ENCODE assay signal across 8 mouse cellular contexts in the genomic region with DNA sequence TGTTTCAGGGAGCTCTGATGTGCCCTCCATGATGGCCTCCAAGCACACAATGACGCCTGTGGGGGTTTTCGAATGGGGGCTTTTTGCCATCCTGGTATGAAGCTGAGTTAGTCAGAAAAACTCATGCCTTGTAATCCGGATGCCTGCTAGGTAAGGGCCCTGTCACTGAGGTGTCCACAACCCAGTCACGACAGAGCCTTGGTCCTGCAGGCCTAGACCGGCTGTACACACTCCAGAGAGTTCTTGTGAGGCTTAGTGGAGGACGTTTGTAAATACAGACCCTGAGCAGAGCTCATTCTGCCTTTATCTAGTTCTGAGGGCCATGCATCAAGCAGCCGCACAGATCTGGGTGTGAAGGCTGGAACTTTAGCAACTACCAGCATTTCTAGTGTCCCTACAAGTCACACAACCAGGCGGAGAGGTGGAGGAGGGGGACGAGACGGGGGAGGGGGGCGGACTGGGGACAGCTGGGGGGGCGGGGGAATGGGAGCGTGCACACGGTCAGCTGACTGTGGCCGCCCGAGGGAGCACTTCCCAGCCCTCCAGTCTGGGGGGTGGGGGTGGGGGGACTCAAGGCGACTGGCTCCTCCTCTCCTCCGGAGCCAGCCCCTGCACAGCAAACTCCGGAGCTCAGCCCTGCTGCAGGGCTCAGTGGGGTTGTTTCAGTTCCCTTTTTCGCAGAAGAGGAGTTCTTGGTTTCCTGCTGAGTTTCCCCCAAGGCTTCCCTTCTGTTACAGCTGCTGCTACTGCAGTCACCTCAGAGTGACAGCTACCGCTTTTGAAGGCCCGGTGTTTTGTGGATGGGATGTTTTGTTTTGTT. TPM values are rescaled to one million over a fixed set of nuclear protein-coding genes. Genes with fewer than 3 reads are reported as not detected.
A peak's percentile ranks its signal among the peaks of the same experiment; 100 is the strongest.
DNase-seq lines count a peak whose midpoint lies in the region; ATAC-seq and TF ChIP-seq lines count a peak whose summit lies in the region.

No protein-coding gene starts in this region.

- H3K27ac ChIP-seq in ES-Bruce4 (ENCODE audit: insufficient read depth, low read length) = peak overlapping the region; percentile 54
- peak overlapping the region; percentile 59 for H3K27ac ChIP-seq in forebrain, embryonic 15.5 days (replicated peaks)

- no peak overlapping the region for H3K9ac ChIP-seq in ES-Bruce4 (ENCODE audit: low read depth, poor library complexity, severe bottlenecking)
- no peak overlapping the region; the same call in 1 of the 2 replicates for H3K9ac ChIP-seq in forebrain, embryonic 15.5 days (replicated peaks)

- peak overlapping the region; percentile 49 for H3K4me2 ChIP-seq in forebrain, embryonic 15.5 days (replicated peaks)

- no peak overlapping the region for H3K4me3 ChIP-seq in ES-Bruce4 (ENCODE audit: low read depth, low read length)
- H3K4me3 ChIP-seq in forebrain, embryonic 15.5 days = peak overlapping the region; percentile 25

- peak; percentile 85 for DNase-seq in brain, adult 2 months (ENCODE audit: low read depth, low spot score)
- peak; percentile 86 for DNase-seq in heart, postnatal 4 days
- peak; percentile 42 to 71 for DNase-seq in layer of hippocampus, postnatal 10 days (ENCODE audit: low spot score in 2 of 2)
- peak; percentile 80 for DNase-seq in lung, postnatal 36 days
- peak; percentile 77 for DNase-seq in retina, embryonic 14.5 days (ENCODE audit: low spot score)
- peak; percentile 72 to 83 for DNase-seq in thymus, postnatal 36 days

- TF ChIP-seq EP300 in ES-Bruce4 (IDR thresholded peaks at IDR 0.05; ENCODE audit: insufficient read depth, low read depth, low read length) = 0 out of 2 replicates have a peak, but pooled peaks have one; percentile 44

- no peaks in the 10 kb centered on the region for H3K36me3 ChIP-seq in ES-Bruce4 (ENCODE audit: control insufficient read depth, insufficient read depth, low read length, poor library complexity, severe bottlenecking)
- H3K36me3 ChIP-seq in forebrain, embryonic 15.5 days = no peaks in the 10 kb centered on the region

- ATAC-seq in forebrain, embryonic 15.5 days (replicated peaks) = peak; percentile 91

- H3K9me3 ChIP-seq in ES-Bruce4 (replicated peaks; ENCODE audit: control insufficient read depth, insufficient read depth, low read length, poor library complexity, severe bottlenecking) = no peaks in the 10 kb centered on the region
- H3K9me3 ChIP-seq in forebrain, embryonic 15.5 days = no peaks in the 10 kb centered on the region

- TF ChIP-seq CTCF in ES-Bruce4 (IDR thresholded peaks at IDR 0.05; ENCODE audit: low read depth, low read length) = no peak

- WGBS in forebrain, embryonic 15.5 days = 9% methylated on average over 21 of the region's 22 CpGs

- H3K27me3 ChIP-seq in ES-Bruce4 (ENCODE audit: control insufficient read depth, insufficient read depth, low read length, poor library complexity, severe bottlenecking) = no peaks in the 10 kb centered on the region
- no peaks in the 10 kb centered on the region for H3K27me3 ChIP-seq in forebrain, embryonic 15.5 days

- no peak for TF ChIP-seq POLR2A in ES-Bruce4 (IDR thresholded peaks at IDR 0.05; ENCODE audit: insufficient read depth, low read length)

- no peaks in the 10 kb centered on the region for H3K4me1 ChIP-seq in ES-Bruce4 (ENCODE audit: control insufficient read depth, insufficient read depth, low read length)
- H3K4me1 ChIP-seq in forebrain, embryonic 15.5 days = peaks cover 10% of the 10 kb centered on the region

RNA-seq across cellular contexts. Expression of gene Ninj2, which starts 19.0 kb away (rescaled TPM):
- polyA plus RNA-seq in ES-Bruce4 (2011; ENCODE audit: insufficient read depth, insufficient read length, low read depth, missing spikeins) = 0.75 TPM in 1 of 2 replicates, not detected in the other
- polyA plus RNA-seq in forebrain, embryonic 15.5 days (2015; fragmentation: Nextera tagmentation; extraction: Ambion mirVana) = not detected in 2 replicates
- not detected for total RNA-seq in heart, postnatal 4 days (2021)
- total RNA-seq in layer of hippocampus, postnatal 10 days (2021) = under 1 TPM in 1 of 2 experiments, not detected in 1; 0.56 TPM
